9 mouse cellular contexts compared by ENCODE assay signal in genomic region chr12:70544850-70545510, GRCm38 (mm10).
A peak's percentile ranks its signal among the peaks of the same experiment; 100 is the strongest.
DNase-seq lines count a peak whose midpoint lies in the region; ATAC-seq and TF ChIP-seq lines count a peak whose summit lies in the region.
"Had no signal": no experiment of that assay in that cellular context is flagged by ENCODE, and none has a peak within 500 bp of the region (broad histone marks: within the 10 kb centered on the region; RNA-seq: fewer than 3 reads in every experiment).

No protein-coding gene starts in this region.

- no peak overlapping the region for H3K27ac ChIP-seq in lung, embryonic 14.5 days (ENCODE audit: low read depth)
- peak overlapping the region; percentile 66 for H3K27ac ChIP-seq in brown adipose tissue, adult 24 weeks (replicated peaks; ENCODE audit: low read depth, low read length)
- peak overlapping the region; percentile 89 for H3K27ac ChIP-seq in stomach, embryonic 16.5 days (ENCODE audit: low read length)
- no peak overlapping the region for H3K27ac ChIP-seq in liver, postnatal 0 days (ENCODE audit: low read depth)

- no peaks in the 10 kb centered on the region for H3K27me3 ChIP-seq in lung, embryonic 14.5 days (ENCODE audit: insufficient read depth, low read length)
- no peaks in the 10 kb centered on the region for H3K27me3 ChIP-seq in stomach, embryonic 16.5 days (ENCODE audit: control insufficient read depth, insufficient read depth, low read length)
- H3K27me3 ChIP-seq in liver, postnatal 0 days (ENCODE audit: insufficient read depth, low read length) = no peaks in the 10 kb centered on the region

- no peak overlapping the region for H3K4me2 ChIP-seq in lung, embryonic 14.5 days
- no peak overlapping the region for H3K4me2 ChIP-seq in stomach, embryonic 16.5 days (ENCODE audit: low read depth, low read length)
- no peak overlapping the region for H3K4me2 ChIP-seq in liver, postnatal 0 days (ENCODE audit: low read depth, low read length)

- H3K36me3 ChIP-seq in lung, embryonic 14.5 days (ENCODE audit: insufficient read depth) = no peaks in the 10 kb centered on the region
- H3K36me3 ChIP-seq in stomach, embryonic 16.5 days (ENCODE audit: control insufficient read depth, insufficient read depth, low read length) = no peaks in the 10 kb centered on the region
- no peaks in the 10 kb centered on the region for H3K36me3 ChIP-seq in liver, postnatal 0 days (replicated peaks; ENCODE audit: insufficient read depth, low read length)

- ATAC-seq in lung, embryonic 14.5 days (ENCODE audit: insufficient read depth) = no peak
- ATAC-seq in stomach, embryonic 16.5 days (ENCODE audit: insufficient read depth, low FRiP score) = peak; percentile 45; the same call in 1 of the 2 replicates
- ATAC-seq in liver, postnatal 0 days = no peak

- H3K4me3 ChIP-seq in lung, embryonic 14.5 days (ENCODE audit: low read depth, low read length) = no peak overlapping the region
- H3K4me3 ChIP-seq in brown adipose tissue, adult 24 weeks (ENCODE audit: insufficient read depth, low read depth, low read length) = no peak overlapping the region
- H3K4me3 ChIP-seq in stomach, embryonic 16.5 days (replicated peaks; ENCODE audit: low read length) = no peak overlapping the region
- no peak overlapping the region for H3K4me3 ChIP-seq in liver, postnatal 0 days (ENCODE audit: low read depth, low read length)

- no peaks in the 10 kb centered on the region for H3K9me3 ChIP-seq in lung, embryonic 14.5 days (ENCODE audit: low read depth, low read length)
- H3K9me3 ChIP-seq in stomach, embryonic 16.5 days (replicated peaks; ENCODE audit: control insufficient read depth, low read length) = no peaks in the 10 kb centered on the region
- no peaks in the 10 kb centered on the region for H3K9me3 ChIP-seq in liver, postnatal 0 days (ENCODE audit: low read length)

- TF ChIP-seq CTCF in lung, embryonic 14.5 days (IDR thresholded peaks at IDR 0.05; ENCODE audit: low read depth) = no peak
- no peak for TF ChIP-seq CTCF in liver, postnatal 0 days (IDR thresholded peaks at IDR 0.05; ENCODE audit: low read depth)

- 40% methylated on average over 7 of the region's 7 CpGs for WGBS in lung, embryonic 14.5 days
- WGBS in stomach, embryonic 16.5 days = 43% methylated on average over 7 of the region's 7 CpGs
- WGBS in liver, postnatal 0 days (ENCODE audit: insufficient replicate concordance) = 60% methylated on average over 7 of the region's 7 CpGs

- peak; percentile 27 for DNase-seq in lung, embryonic 14.5 days
- DNase-seq in lung, postnatal 14 days = no peak
- peak; percentile 35 for DNase-seq in heart, postnatal 25 days (ENCODE audit: low spot score)
- no peak for DNase-seq in thymus, postnatal 0 days (ENCODE audit: low spot score)
- DNase-seq in liver, postnatal 0 days = no peak
- DNase-seq in cerebellum, postnatal 4 days (ENCODE audit: low spot score in 2 of 2) = no peak
- DNase-seq: kidney, adult 18-20 months had no signal

- intact Hi-C loops in heart, postnatal 25 days (cut with DNase I) = no loop called here

- no peak for TF ChIP-seq EP300 in liver, postnatal 0 days (IDR thresholded peaks at IDR 0.05; ENCODE audit: low read depth)

- H3K4me1 ChIP-seq in lung, embryonic 14.5 days (ENCODE audit: insufficient read depth) = peaks cover 13% of the 10 kb centered on the region
- H3K4me1 ChIP-seq in brown adipose tissue, adult 24 weeks (ENCODE audit: control insufficient read depth, insufficient read depth, insufficient read length, low read length) = 0 out of 2 replicates have a peak, but pooled peaks cover 2% of the 10 kb centered on the region
- H3K4me1 ChIP-seq in stomach, embryonic 16.5 days (ENCODE audit: control insufficient read depth, insufficient read depth, low read length) = peaks cover 18% of the 10 kb centered on the region
- H3K4me1 ChIP-seq in liver, postnatal 0 days (ENCODE audit: insufficient read depth) = no peaks in the 10 kb centered on the region

- H3K9ac ChIP-seq in lung, embryonic 14.5 days = no peak overlapping the region
- no peak overlapping the region for H3K9ac ChIP-seq in stomach, embryonic 16.5 days (ENCODE audit: low read length)
- no peak overlapping the region for H3K9ac ChIP-seq in liver, postnatal 0 days (replicated peaks)

Comparison
In these comparisons a context has a peak if more than half of its experiments do, and no peak if none do; other contexts are left out.
1. DNase-seq: peak in lung, embryonic 14.5 days (single experiment) and heart, postnatal 25 days (single experiment); none in lung, postnatal 14 days (single experiment), thymus, postnatal 0 days (single experiment), liver, postnatal 0 days (single experiment) and cerebellum, postnatal 4 days (0 of 2).
2. H3K27ac ChIP-seq: peak in brown adipose tissue, adult 24 weeks (single experiment) and stomach, embryonic 16.5 days (single experiment); none in lung, embryonic 14.5 days (single experiment) and liver, postnatal 0 days (single experiment).